Mouse (Mus musculus): Measurements from ENCODE around the gene Cyp2d34. TPM values are rescaled to one million over a fixed set of nuclear protein-coding genes. Genes with fewer than 3 reads are reported as not detected.
A peak's percentile ranks its signal among the peaks of the same experiment; 100 is the strongest.

Cyp2d34 gene
- total RNA-seq (2014; fragmentation: Nextera tagmentation) (not detected in 2 replicates), total RNA-seq (2017) (not detected in 2 replicates)

DNA sequence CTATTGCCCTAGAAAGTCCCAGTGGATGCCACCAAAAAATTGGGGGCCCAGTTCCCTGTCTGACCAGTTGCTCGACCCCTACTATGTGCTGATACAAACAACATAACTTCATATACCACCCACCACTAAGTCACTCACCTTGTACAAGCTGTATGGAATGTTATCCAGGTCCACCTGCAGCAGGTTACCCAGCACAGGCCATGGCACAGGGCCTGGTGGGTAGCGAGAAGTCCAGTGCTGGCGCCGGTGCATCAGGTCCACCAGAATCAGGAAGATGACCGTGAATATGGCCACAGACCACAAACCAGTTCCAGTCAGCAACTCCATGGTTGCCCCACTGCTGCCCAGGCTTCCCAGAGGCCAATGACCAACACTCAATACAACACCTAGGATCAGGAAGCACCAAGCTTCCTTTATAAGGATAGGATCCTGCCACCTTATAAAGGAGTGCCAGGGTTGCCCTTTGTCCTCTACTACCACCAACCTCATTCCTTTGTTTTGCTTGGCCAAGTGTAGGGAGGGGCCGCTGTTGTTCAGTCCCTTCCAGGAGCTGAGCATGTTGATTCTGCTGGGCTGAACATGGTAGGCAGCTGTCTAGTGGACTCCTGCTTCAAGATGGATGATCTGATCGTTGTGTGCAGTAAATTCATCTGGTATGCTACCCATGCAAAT, at the start of gene Cyp2d34:
Cyp2d34 (minus strand) TSS at position 416 of the 672 bp plus-strand sequence.
- no peak for ATAC-seq (replicated peaks; ENCODE audit: low FRiP score, low TSS enrichment, poor library complexity, severe bottlenecking)

GRCm38 (mm10) chr15:82656346-82656745, 35.6 kb upstream of the Cyp2d34 start:
- ATAC-seq (replicated peaks; ENCODE audit: low FRiP score, low TSS enrichment, poor library complexity, severe bottlenecking) = no peak

DNA sequence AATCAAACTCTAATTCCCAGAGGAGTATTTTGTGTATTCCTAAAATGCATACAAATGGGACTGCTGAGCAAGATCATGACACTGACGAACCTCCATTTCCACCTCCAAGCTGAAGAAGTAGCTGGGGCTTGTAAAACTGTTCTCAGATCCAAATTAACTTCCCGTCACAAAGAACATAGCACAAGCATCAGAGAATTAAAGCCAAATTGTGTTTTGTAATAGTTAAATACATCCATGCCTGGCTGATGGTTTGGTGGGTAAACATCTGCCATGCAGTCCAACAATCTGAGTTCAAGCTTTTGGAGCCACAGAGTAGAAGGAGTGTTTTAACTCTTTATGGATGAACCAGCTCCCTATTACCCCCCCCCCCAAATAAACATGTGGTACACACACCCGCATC, 23.6 kb upstream of the Cyp2d34 start:
- no peak for ATAC-seq (replicated peaks; ENCODE audit: low FRiP score, low TSS enrichment, poor library complexity, severe bottlenecking)

DNA sequence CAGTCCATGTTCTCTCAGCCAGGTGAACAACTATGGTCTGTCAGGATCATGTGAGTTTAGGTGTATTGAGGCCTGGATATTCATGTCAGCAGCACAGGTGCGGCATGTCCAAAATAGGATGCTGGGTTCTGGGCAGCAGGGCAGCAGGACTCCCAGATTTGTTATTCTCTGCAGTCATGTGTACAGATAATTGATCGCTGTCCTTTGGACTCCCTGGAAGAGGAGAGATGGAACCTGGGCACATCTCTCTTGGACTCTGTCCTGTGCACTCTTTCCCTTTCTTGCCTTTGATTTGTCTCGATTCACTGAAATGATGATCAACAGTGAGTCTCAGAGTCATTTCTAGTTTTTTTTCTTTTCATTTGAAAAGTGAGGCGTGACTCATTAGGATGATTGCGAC, 23.0 kb upstream of the Cyp2d34 start:
- no peak for ATAC-seq (replicated peaks; ENCODE audit: low FRiP score, low TSS enrichment, poor library complexity, severe bottlenecking)

GRCm38 (mm10) chr15:82642771-82643170, 22.0 kb upstream of the Cyp2d34 start:
- no peak for ATAC-seq (replicated peaks; ENCODE audit: low FRiP score, low TSS enrichment, poor library complexity, severe bottlenecking)

DNA sequence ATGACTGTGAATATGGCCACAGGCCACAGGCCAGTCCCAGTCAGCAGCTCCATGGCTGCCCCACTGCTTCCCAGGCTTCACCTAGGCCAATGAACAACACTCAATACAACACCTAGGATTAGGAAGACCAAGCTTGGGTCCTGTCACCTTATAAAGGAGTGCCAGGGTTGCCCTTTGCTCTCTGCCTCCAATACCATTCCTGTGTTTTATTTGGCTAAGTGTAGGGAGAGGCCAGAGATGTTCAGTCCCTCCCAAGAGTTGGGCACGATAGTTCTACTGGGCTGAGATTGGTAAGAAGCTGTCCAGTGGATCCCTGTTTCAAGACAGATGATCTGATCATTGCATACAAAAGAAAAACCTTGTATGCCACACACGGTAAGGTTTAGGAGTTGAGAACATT, 21.2 kb upstream of the Cyp2d34 start:
- ATAC-seq (replicated peaks; ENCODE audit: low FRiP score, low TSS enrichment, poor library complexity, severe bottlenecking) = no peak

- no peak for ATAC-seq (replicated peaks; ENCODE audit: low FRiP score, low TSS enrichment, poor library complexity, severe bottlenecking)
Observed at GRCm38 (mm10) chr15:82641390-82641789, 20.6 kb upstream of the Cyp2d34 start.

DNA sequence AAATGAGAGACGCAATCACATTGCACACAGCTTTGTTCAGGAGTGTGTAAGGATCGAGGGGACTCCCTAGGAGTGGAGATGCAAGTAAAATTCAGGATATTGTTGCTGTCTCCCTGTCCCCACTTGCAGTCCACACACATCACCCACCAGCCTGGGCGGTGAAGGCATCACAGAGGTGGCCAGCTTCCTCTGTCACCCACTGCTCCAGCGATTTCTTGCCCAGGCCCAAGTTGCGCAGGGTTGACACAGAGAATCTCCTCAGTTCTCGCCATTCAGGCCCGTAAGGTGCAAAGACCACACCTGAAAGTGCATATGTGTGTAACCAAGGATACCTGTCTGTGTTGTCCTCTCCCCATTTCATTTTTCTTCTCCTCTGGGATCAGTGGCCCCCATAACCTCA, 19.5 kb upstream of the Cyp2d34 start:
- ATAC-seq (replicated peaks; ENCODE audit: low FRiP score, low TSS enrichment, poor library complexity, severe bottlenecking) = no peak

- peak; percentile 86 for ATAC-seq (replicated peaks; ENCODE audit: low FRiP score, low TSS enrichment, poor library complexity, severe bottlenecking)
Observed at GRCm38 (mm10) chr15:82637130-82638075, 16.7 kb upstream of the Cyp2d34 start.

- no peak for ATAC-seq (replicated peaks; ENCODE audit: low FRiP score, low TSS enrichment, poor library complexity, severe bottlenecking)
Observed at GRCm38 (mm10) chr15:82634976-82635375, 14.2 kb upstream of the Cyp2d34 start.

GRCm38 (mm10) chr15:82621993-82622392, 1.2 kb upstream of the Cyp2d34 start:
- ATAC-seq (replicated peaks; ENCODE audit: low FRiP score, low TSS enrichment, poor library complexity, severe bottlenecking) = no peak

DNA sequence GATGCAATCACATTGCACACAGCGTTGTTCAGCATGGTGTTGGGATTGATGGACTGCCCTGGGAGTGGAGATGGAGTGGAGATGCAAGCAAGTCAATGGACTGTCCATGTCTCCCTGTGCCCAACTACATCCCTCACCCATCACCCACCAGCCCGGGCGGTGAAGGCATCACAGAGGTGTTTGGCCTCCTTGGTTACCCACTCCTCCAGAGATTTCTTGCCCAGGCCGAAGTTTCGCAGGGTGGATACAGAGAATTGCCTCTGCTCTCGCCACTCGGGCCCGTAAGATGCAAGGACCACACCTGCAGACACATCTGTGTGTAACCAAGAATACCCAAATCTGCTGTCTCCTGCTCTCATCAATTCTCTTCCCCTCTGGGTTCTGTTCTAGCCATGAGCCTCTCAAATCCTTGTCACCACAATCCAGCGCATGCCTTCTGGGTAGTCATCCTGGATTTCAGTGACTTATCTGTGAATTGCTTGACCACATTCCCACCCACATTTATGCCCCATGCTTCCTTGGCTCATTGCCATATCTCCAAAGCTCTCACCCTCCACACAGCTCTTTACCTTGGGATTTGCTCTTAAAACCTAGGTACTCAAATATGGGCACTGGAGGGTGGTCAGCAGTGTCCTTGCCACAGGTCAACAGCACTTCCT, 2.3 kb downstream of the Cyp2d34 start:
- ATAC-seq (replicated peaks; ENCODE audit: low FRiP score, low TSS enrichment, poor library complexity, severe bottlenecking) = no peak

DNA sequence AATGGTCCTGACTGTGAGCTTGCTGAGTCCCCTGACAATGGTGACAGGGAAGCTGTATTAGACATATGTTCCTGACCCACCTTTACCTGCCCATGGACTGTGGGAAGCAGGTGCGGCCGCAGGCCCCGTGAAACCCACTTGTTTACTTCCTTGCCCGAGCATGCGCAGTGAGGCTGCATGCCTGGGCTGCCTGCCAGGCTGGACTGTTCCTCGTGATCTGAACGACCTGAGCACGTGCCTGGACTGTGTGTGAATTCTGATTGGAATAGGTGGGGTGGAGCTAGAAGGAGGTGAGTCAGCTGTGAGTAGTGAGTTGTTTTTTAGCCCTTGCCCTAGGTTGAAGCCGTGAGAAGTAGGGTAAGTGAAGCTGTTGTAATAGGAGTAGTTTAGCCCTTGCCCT, 38.1 kb downstream of the Cyp2d34 start:
- ATAC-seq (replicated peaks; ENCODE audit: low FRiP score, low TSS enrichment, poor library complexity, severe bottlenecking) = no peak

- no peak for ATAC-seq (replicated peaks; ENCODE audit: low FRiP score, low TSS enrichment, poor library complexity, severe bottlenecking)
Observed at GRCm38 (mm10) chr15:82579071-82579470, 41.7 kb downstream of the Cyp2d34 start.

DNA sequence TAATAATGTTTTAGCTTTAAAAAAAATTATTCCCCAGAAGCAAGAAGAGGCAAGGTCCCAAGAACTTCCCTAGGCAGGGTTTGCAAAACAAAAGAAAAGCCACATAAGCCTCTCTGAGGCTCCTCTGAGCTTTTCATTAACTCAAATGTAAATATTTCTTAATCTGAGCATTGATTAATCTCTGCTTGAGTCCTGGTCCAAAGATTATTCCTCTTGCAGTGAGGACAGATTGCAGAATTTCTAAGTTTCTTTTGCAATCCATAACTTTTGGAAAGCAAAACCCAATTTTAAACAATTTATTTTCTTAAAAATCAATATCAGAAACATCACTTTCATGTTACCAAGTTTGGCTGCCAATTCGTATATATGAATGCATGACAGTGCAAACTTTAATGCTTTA, 47.9 kb downstream of the Cyp2d34 start:
- no peak for ATAC-seq (replicated peaks; ENCODE audit: low FRiP score, low TSS enrichment, poor library complexity, severe bottlenecking)

Other genes with a start within 250 kb of the Cyp2d34 start
- gene Cyp2d22, start 240.7 kb downstream of the Cyp2d34 start, total RNA-seq (2014; fragmentation: Nextera tagmentation) = 4.8 TPM in 1 of 2 replicates, not detected in the other
- 0.46 TPM in 1 of 2 replicates, not detected in the other for gene Cyp2d22, start 240.7 kb downstream of the Cyp2d34 start, total RNA-seq (2017)
- not detected in 2 replicates for gene Cyp2d11, start 226.9 kb downstream of the Cyp2d34 start, total RNA-seq (2014; fragmentation: Nextera tagmentation)
- not detected in 2 replicates for gene Cyp2d11, start 226.9 kb downstream of the Cyp2d34 start, total RNA-seq (2017)
- not detected in 2 replicates for gene Cyp2d10, start 213.8 kb downstream of the Cyp2d34 start, total RNA-seq (2014; fragmentation: Nextera tagmentation)
- gene Cyp2d10, start 213.8 kb downstream of the Cyp2d34 start, total RNA-seq (2017) = not detected in 2 replicates
- not detected in 2 replicates for gene Cyp2d9, start 187.5 kb downstream of the Cyp2d34 start, total RNA-seq (2014; fragmentation: Nextera tagmentation)
- not detected in 2 replicates for gene Cyp2d9, start 187.5 kb downstream of the Cyp2d34 start, total RNA-seq (2017)
- not detected in 2 replicates for gene Cyp2d12, start 65.9 kb downstream of the Cyp2d34 start, total RNA-seq (2014; fragmentation: Nextera tagmentation)
- gene Cyp2d12, start 65.9 kb downstream of the Cyp2d34 start, total RNA-seq (2017) = not detected in 2 replicates
- not detected in 2 replicates for gene Cyp2d40, start 143.2 kb upstream of the Cyp2d34 start, total RNA-seq (2014; fragmentation: Nextera tagmentation)
- gene Cyp2d40, start 143.2 kb upstream of the Cyp2d34 start, total RNA-seq (2017) = not detected in 2 replicates
- gene Cyp2d26, start 173.3 kb upstream of the Cyp2d34 start, total RNA-seq (2014; fragmentation: Nextera tagmentation) = not detected in 2 replicates
- gene Cyp2d26, start 173.3 kb upstream of the Cyp2d34 start, total RNA-seq (2017) = not detected in 2 replicates

Measured in megakaryocyte-erythroid progenitor cell, adult 5-6 weeks (primary cell).